Mouse (Mus musculus) skeletal muscle tissue, adult 2 months (tissue): ENCODE results near the gene Ubash3b.
A peak's percentile ranks its signal among the peaks of the same experiment; 100 is the strongest.

Source experiments
- DNase-seq: peaks from one replicate; pipeline ENCODE4 v3.0.0-alpha.2; 2012; ENCODE audit warnings: low read depth, low spot score

Ubash3b gene

GRCm38 (mm10) chr9:41091187-41091586 lies 70.3 kb downstream of the Ubash3b start:
- no peak for DNase-seq

DNA sequence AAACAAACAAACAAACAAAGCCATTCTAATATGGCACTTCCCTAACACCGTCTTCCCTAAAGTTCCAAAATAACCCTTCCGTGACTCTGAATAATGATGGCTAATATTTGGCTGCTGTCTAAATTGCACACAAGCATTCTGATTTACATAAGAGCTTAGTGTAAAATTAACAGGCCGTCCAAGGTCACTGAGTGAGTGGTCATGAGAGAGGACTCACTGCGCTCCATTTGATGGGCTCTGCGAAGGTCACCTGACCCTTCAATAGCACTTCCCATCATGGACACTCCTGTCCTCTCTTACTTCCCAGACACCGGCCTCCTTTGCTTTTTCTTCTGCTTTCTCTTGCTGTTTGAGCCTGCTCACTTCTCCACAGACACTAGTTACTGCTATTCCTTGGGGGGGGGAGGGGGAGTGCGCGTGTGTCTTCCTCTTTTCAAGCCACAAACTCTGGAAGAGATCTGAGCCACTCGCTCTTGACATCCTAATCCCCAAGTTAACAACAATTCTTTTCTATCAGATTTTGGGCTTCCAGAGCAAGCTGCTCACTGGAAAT lies 73.6 kb downstream of the Ubash3b start:
- no peak for DNase-seq

- peak; percentile 59 for DNase-seq
These were observed 77.2 kb downstream of the Ubash3b start for GRCm38 (mm10) chr9:41084191-41084901.

- DNase-seq, result no peak
These were observed 78.0 kb downstream of the Ubash3b start for GRCm38 (mm10) chr9:41083386-41084055.

DNA sequence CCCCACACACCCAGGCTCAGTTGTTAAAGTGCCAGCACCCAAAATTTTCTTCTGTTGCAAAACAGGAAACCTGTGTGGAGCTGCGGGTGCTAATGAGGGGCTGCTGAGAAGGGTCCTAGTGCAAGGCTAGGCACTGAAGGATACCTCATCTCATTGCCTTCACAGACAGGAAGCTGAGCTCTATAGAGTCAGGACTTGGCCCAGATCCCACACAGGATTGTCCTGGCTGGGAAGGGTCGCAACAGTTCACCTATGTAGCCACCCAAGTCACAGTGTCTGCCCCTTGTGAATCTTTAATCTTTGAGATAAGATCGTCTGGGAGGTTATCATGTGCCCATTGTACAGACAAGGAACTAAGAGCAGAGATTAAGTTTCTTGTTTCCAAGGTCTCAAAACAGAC lies 78.6 kb downstream of the Ubash3b start:
- DNase-seq, result no peak

GRCm38 (mm10) chr9:41080877-41081276 lies 80.6 kb downstream of the Ubash3b start:
- DNase-seq, result no peak

DNA sequence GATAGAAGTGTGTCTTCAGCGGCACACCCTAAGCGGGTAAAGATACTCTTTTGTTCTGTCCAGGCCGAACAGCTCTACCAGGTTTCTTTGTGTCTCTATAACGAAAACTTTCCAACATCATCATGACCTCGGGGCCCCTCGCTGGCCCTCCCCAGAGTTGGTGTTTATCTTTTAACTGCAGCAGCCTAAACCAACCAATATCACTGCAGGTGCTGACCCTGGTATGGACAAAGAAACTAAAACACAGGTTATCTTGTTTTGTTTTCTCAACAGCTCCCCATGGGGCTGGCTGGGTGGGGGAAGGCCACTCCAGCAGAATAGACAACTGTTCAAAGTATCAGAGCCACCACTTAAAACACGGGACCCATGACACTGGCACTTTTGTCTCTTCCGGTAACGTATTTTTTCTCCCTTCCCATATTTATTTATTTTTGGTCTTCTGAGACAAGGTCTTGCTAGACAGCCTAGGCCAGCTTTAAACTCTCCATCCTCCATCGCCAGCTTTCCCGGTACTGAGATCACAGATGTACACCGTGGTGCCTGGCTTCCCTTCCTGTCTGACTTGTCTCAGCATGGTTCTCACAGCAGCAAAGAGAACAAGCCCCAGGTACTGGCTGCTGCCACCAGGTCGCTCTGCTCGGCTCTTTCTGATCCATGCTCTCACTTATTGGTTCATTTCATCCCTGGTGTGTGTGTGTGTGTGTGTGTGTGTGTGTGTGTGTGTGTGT lies 81.9 kb downstream of the Ubash3b start:
- DNase-seq, result no peak

DNA sequence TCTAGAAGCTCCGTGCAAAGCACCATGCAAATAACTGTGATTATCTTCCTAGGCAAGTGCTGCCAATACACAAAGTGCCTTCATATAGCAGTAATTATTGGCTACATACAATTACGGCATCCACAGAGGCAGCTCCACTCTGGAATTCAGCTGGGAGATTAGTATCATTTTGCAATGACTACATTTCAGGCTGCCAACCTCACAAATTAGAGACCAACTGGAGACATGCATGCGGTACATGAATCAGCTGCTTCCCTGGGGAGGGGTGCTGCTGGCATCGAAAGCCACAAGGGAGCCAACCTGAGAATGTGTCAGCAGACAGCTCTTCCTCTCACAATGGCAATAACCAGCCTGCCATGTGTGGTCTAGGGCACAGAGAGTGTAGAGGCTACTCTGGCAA lies 83.3 kb downstream of the Ubash3b start:
- DNase-seq, result no peak

DNA sequence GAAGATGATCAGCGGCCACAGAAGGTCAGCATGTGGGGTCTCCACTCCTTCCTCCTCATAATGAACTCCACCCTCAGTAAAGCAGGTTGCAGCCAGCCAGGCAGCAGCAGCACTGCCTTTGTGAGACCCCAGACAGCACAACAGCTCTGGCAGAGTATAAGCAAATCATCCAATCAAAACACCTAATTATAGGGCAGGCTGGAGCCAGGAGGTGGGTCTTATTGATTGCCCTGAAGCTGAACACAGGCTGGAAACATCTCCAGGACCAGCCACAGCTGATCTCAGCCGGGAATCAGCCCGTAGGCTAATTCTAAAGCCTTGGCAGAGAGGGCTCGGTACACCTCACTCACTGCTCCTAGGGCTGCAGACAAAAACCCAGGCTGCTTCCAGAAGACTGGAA lies 85.3 kb downstream of the Ubash3b start:
- DNase-seq, result no peak

DNA sequence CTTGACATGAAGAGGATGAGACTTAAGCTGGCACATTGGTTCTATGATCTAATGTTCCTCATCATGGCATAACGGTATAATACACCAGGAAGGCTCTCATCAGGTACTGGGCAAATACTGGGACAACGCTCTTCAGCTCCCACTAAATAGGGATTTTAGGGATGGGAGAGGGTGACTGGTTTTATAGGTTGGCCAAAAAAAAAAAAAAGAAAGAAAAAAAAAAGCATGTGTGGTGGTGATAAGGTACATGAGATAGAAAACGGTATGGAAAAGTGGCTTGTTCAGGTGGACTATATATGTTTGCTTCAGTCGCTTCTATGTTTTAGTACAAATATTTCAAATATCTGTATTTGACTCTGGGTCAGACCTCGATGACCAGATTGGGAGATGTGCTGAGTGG lies 86.0 kb downstream of the Ubash3b start:
- no peak for DNase-seq

DNA sequence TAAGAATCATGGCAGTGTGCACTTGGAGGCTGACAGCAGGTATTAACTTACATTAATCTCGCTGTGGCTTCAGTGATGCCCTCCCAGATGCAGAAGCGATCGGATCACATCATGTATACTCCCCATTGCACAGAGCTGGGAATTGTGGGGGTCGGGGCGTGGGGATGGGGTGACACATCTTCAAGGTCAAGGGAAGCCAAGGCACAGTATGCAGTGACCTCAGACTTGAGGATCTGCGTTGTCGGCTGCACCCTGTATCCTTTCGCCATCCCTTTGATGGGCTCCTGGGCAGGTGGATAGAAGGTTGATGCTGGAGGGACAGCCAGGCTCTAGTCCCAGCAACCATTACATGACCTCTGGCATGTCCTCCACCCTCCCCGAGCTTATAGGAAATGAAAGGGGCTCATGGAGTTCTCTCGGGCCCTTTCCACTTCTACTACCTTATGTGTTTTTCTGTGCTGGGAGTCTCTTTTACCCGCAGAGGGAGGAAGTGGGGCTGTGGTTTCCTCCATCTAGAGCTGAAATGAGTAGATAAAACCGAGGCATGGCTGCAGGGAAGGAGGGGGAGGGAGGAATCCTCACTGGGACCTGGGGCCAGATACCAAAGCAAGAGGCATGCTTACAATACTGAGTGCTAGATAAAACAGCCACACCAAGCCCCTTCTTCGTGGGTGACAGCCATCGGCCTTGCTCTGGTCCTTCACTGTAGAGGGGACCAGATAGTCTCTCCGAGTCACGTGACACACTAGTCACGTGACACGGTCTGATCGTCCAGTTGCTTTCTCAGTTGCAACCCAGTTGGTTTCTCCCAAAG lies 88.1 kb downstream of the Ubash3b start:
- peak; percentile 37 for DNase-seq

GRCm38 (mm10) chr9:41072786-41073185 lies 88.7 kb downstream of the Ubash3b start:
- peak; percentile 23 for DNase-seq

DNA sequence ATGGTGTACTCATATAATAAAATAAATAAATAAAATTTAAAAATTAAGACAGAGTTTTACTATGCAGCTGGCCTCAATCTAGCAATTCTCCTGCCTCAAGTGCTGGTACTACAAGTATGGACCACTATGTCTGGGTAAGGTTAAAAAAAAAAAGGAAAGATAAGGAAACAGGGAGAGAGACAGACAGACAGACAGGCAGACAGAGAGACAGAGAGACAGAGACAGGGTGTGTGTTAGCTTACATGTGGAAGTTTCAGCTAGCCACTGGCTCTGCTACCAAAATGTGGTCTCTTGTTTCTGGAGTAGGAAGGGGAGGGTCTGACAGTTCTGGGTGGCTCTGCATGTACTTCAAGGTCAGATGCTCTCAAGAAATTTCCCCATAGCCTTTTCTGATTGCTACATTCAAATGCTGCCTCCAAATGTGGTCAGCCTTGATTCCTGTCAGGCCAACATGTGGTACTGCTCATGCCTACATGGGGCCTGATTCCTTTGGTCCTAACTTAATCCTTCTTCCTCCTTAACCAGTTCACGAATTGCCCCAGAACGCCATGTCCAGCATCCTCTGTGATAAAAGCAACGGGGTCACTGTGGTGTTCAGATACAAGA lies 89.5 kb downstream of the Ubash3b start:
- DNase-seq, result no peak

GRCm38 (mm10) chr9:41070761-41071181 lies 90.7 kb downstream of the Ubash3b start:
- no peak for DNase-seq

GRCm38 (mm10) chr9:41069509-41069908 lies 92.0 kb downstream of the Ubash3b start:
- no peak for DNase-seq

GRCm38 (mm10) chr9:41061446-41061845 lies 100.1 kb downstream of the Ubash3b start:
- no peak for DNase-seq

DNA sequence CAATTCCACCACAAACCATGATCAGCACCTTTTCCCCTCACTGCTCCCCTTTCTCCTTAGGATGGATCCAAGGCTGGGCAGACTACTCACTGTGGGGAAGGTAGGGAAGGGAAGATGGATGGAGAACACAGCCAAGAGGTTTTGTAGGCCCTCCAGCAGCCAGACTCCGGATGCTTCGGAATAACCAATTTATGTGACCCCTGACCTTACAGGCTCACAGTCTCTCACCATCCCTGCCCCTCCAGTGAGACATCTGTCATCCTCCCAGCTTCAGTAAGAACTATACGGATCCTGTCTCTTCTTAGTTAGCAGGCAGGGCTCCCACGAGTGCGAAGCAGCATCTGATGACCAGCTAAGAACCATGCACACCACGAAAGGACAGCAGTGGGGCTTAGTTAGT lies 100.9 kb downstream of the Ubash3b start:
- DNase-seq, result no peak

DNA sequence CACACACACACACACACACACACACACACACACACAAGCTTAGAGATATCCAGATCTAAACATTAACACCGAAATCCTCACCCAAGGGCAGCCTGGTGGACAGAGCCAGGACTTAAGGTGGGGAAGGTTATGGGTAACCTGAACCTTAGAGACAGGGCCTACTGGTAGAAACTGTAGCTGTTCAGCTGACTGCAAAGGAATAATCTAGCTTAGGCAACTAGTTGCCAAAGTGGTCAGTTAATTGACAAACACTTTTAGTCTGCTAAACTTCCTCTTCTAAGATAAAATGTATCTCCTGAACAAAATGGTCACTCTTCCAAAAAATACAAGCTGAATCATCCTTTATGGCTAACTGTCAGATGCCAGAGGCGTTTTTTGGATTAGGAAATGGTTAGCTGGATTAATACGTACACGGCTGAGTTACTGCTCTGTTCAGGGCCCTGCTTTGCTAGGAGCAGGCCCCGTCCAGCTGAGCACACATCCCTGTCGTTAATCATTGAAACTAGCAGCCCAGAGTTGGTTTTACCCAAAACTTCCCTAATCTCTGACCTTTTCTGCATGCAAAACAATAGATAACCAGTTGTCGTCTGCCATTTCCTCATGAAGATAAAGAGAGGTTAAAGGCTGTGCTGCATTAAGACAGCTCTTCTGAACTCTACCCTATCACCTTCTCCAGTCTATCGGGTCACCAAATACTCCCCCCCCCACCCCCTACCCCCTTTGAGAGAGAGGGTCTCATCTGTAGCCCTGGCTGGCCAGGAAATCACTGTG lies 102.5 kb downstream of the Ubash3b start:
- no peak for DNase-seq

DNA sequence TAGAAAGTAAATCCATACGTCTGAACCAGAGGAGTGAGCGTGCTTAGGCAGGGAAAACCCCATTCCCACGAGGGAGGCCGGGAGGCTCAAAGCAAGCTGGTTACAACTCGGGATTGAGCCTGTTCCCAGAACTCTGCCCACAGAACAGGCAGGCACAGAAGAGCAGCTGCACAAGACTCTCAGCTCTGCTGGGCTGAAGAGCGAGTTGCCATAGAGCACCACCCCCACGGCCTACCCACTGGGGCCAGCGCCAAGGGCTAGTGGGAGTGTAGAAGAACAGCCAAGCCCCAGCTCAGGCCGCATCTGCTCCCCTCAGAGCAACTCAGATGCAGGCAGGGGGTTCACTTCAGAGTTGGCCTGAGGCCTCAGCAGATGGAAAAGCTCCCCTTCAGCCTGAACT lies 107.3 kb downstream of the Ubash3b start:
- no peak for DNase-seq

- no peak for DNase-seq
These were observed 108.0 kb downstream of the Ubash3b start for GRCm38 (mm10) chr9:41053478-41053877.
